Mouse (Mus musculus): Measurements from ENCODE around the gene Cnbp. TPM values are rescaled to one million over a fixed set of nuclear protein-coding genes. Genes with fewer than 3 reads are reported as not detected.

The Cnbp gene
- polyA plus RNA-seq, 1 experiment: 169 TPM

GRCm38 (mm10) chr6:87876068-87876643 lies 25.2 kb upstream of the Cnbp start:
- no peak overlapping the region for H3K27ac ChIP-seq (ENCODE audit: insufficient read depth, low read depth, low read length)
- H3K4me1 ChIP-seq (ENCODE audit: control insufficient read depth, insufficient read depth, low read length): peaks cover 5% of the 10 kb centered on the region; the same call in 1 of the 2 replicates
- TF ChIP-seq CTCF (IDR thresholded peaks at IDR 0.05; ENCODE audit: low read depth, low read length) (no peak), POLR2A (IDR thresholded peaks at IDR 0.05; ENCODE audit: borderline replicate concordance, low read depth, low read length) (no peak)
- no peak overlapping the region for H3K4me3 ChIP-seq (ENCODE audit: insufficient read depth, low read length)

- H3K4me1 ChIP-seq (ENCODE audit: control insufficient read depth, insufficient read depth, low read length): peaks cover 5% of the 10 kb centered on the region; the same call in 1 of the 2 replicates
- no peak overlapping the region for H3K27ac ChIP-seq (ENCODE audit: insufficient read depth, low read depth, low read length)
- no peak overlapping the region for H3K4me3 ChIP-seq (ENCODE audit: insufficient read depth, low read length)
- TF ChIP-seq CTCF (IDR thresholded peaks at IDR 0.05; ENCODE audit: low read depth, low read length) (no peak), POLR2A (IDR thresholded peaks at IDR 0.05; ENCODE audit: borderline replicate concordance, low read depth, low read length) (no peak)
These were observed 24.7 kb upstream of the Cnbp start for GRCm38 (mm10) chr6:87875562-87875961.

GRCm38 (mm10) chr6:87875083-87875482 lies 24.2 kb upstream of the Cnbp start:
- Histone ChIP-seq H3K4me3 (ENCODE audit: insufficient read depth, low read length) (no peak overlapping the region), H3K4me1 (ENCODE audit: control insufficient read depth, insufficient read depth, low read length) (peaks cover 5% of the 10 kb centered on the region; the same call in 1 of the 2 replicates), H3K27ac (ENCODE audit: insufficient read depth, low read depth, low read length) (no peak overlapping the region)
- TF ChIP-seq CTCF (IDR thresholded peaks at IDR 0.05; ENCODE audit: low read depth, low read length) (no peak), POLR2A (IDR thresholded peaks at IDR 0.05; ENCODE audit: borderline replicate concordance, low read depth, low read length) (no peak)

GRCm38 (mm10) chr6:87873963-87874362 lies 23.1 kb upstream of the Cnbp start:
- TF ChIP-seq POLR2A (IDR thresholded peaks at IDR 0.05; ENCODE audit: borderline replicate concordance, low read depth, low read length) (no peak), CTCF (IDR thresholded peaks at IDR 0.05; ENCODE audit: low read depth, low read length) (no peak)
- no peak overlapping the region for H3K27ac ChIP-seq (ENCODE audit: insufficient read depth, low read depth, low read length)
- no peak overlapping the region for H3K4me3 ChIP-seq (ENCODE audit: insufficient read depth, low read length)
- H3K4me1 ChIP-seq (ENCODE audit: control insufficient read depth, insufficient read depth, low read length): peaks cover 13% of the 10 kb centered on the region

- Histone ChIP-seq H3K27ac (ENCODE audit: insufficient read depth, low read depth, low read length) (no peak overlapping the region), H3K4me1 (ENCODE audit: control insufficient read depth, insufficient read depth, low read length) (peaks cover 20% of the 10 kb centered on the region), H3K4me3 (ENCODE audit: insufficient read depth, low read length) (no peak overlapping the region)
- no peak for TF ChIP-seq CTCF (IDR thresholded peaks at IDR 0.05; ENCODE audit: low read depth, low read length)
- TF ChIP-seq POLR2A (IDR thresholded peaks at IDR 0.05; ENCODE audit: borderline replicate concordance, low read depth, low read length): no peak
These were observed 22.2 kb upstream of the Cnbp start for GRCm38 (mm10) chr6:87873104-87873503.

GRCm38 (mm10) chr6:87871240-87871639 lies 20.3 kb upstream of the Cnbp start:
- TF ChIP-seq POLR2A (IDR thresholded peaks at IDR 0.05; ENCODE audit: borderline replicate concordance, low read depth, low read length) (no peak), CTCF (IDR thresholded peaks at IDR 0.05; ENCODE audit: low read depth, low read length) (no peak)
- no peak overlapping the region for H3K4me3 ChIP-seq (ENCODE audit: insufficient read depth, low read length)
- H3K4me1 ChIP-seq (ENCODE audit: control insufficient read depth, insufficient read depth, low read length): peaks cover 31% of the 10 kb centered on the region
- no peak overlapping the region for H3K27ac ChIP-seq (ENCODE audit: insufficient read depth, low read depth, low read length)

- Histone ChIP-seq H3K4me3 (ENCODE audit: insufficient read depth, low read length) (no peak overlapping the region), H3K27ac (ENCODE audit: insufficient read depth, low read depth, low read length) (no peak overlapping the region), H3K4me1 (ENCODE audit: control insufficient read depth, insufficient read depth, low read length) (peaks cover 37% of the 10 kb centered on the region)
- TF ChIP-seq CTCF (IDR thresholded peaks at IDR 0.05; ENCODE audit: low read depth, low read length) (no peak), POLR2A (IDR thresholded peaks at IDR 0.05; ENCODE audit: borderline replicate concordance, low read depth, low read length) (no peak)
These were observed 19.5 kb upstream of the Cnbp start for GRCm38 (mm10) chr6:87870440-87870839.

- no peak for TF ChIP-seq CTCF (IDR thresholded peaks at IDR 0.05; ENCODE audit: low read depth, low read length)
- TF ChIP-seq POLR2A (IDR thresholded peaks at IDR 0.05; ENCODE audit: borderline replicate concordance, low read depth, low read length): no peak
- Histone ChIP-seq H3K27ac (ENCODE audit: insufficient read depth, low read depth, low read length) (peak overlapping the region; percentile 69), H3K4me1 (ENCODE audit: control insufficient read depth, insufficient read depth, low read length) (peaks cover 37% of the 10 kb centered on the region), H3K4me3 (ENCODE audit: insufficient read depth, low read length) (0 out of 2 replicates have a peak overlapping the region, but pooled peaks have one; percentile 4)
These were observed 18.1 kb upstream of the Cnbp start for GRCm38 (mm10) chr6:87868871-87869506.

GRCm38 (mm10) chr6:87867256-87867655 lies 16.4 kb upstream of the Cnbp start:
- no peak for TF ChIP-seq POLR2A (IDR thresholded peaks at IDR 0.05; ENCODE audit: borderline replicate concordance, low read depth, low read length)
- H3K4me3 ChIP-seq (ENCODE audit: insufficient read depth, low read length): no peak overlapping the region
- H3K27ac ChIP-seq (ENCODE audit: insufficient read depth, low read depth, low read length): no peak overlapping the region
- H3K4me1 ChIP-seq (ENCODE audit: control insufficient read depth, insufficient read depth, low read length): peaks cover 32% of the 10 kb centered on the region

GRCm38 (mm10) chr6:87866211-87866610 lies 15.3 kb upstream of the Cnbp start:
- Histone ChIP-seq H3K4me1 (ENCODE audit: control insufficient read depth, insufficient read depth, low read length) (peaks cover 32% of the 10 kb centered on the region), H3K27ac (ENCODE audit: insufficient read depth, low read depth, low read length) (no peak overlapping the region), H3K4me3 (ENCODE audit: insufficient read depth, low read length) (no peak overlapping the region)
- TF ChIP-seq CTCF (IDR thresholded peaks at IDR 0.05; ENCODE audit: low read depth, low read length) (no peak), POLR2A (IDR thresholded peaks at IDR 0.05; ENCODE audit: borderline replicate concordance, low read depth, low read length) (no peak)

All from bone marrow macrophage, adult 2 months (primary cell).